Mouse (Mus musculus) ES-Bruce4 (cell line): ENCODE data around the gene Agpat3. TPM values are rescaled to one million over a fixed set of nuclear protein-coding genes. Genes with fewer than 3 reads are reported as not detected.

Source experiments
- H3K27ac ChIP-seq: 2 replicates; pipeline ENCODE4 v1.5.1; 2012; ENCODE audit warnings: low read length, inconsistent platforms; ENCODE audit not compliant: insufficient read depth
- H3K27me3 ChIP-seq: 2 replicates; pipeline ENCODE4 v1.6.1; 2012; ENCODE audit warnings: mild to moderate bottlenecking, low read length, inconsistent platforms; ENCODE audit not compliant: control insufficient read depth, poor library complexity, insufficient read depth, severe bottlenecking
- H3K36me3 ChIP-seq: 2 replicates; pipeline ENCODE4 v1.6.1; 2012; ENCODE audit warnings: inconsistent platforms, mild to moderate bottlenecking, low read length, moderate library complexity; ENCODE audit not compliant: control insufficient read depth, poor library complexity, insufficient read depth, severe bottlenecking
- H3K4me1 ChIP-seq: one replicate; pipeline ENCODE4 v1.8.1; 2011; ENCODE audit warnings: low read length; ENCODE audit not compliant: control insufficient read depth, insufficient read depth
- H3K4me3 ChIP-seq: 2 replicates; pipeline ENCODE4 v1.5.1; 2011; ENCODE audit warnings: low read depth, mild to moderate bottlenecking, low read length
- H3K9ac ChIP-seq: 2 replicates; pipeline ENCODE4 v1.6.1; 2012; ENCODE audit warnings: low read depth, mild to moderate bottlenecking, inconsistent platforms; ENCODE audit not compliant: poor library complexity, severe bottlenecking
- H3K9me3 ChIP-seq: replicated peaks from 2 replicates; pipeline ENCODE4 v1.6.1; 2012; ENCODE audit warnings: mild to moderate bottlenecking, low read length, inconsistent platforms; ENCODE audit not compliant: control insufficient read depth, poor library complexity, insufficient read depth, severe bottlenecking
- CTCF ChIP-seq: IDR thresholded peaks from one replicate; pipeline ENCODE4 v1.8.1; 2011; ENCODE audit warnings: low read depth, low read length
- EP300 ChIP-seq: IDR thresholded peaks from 2 replicates; pipeline ENCODE4 v1.6.1; 2011; ENCODE audit warnings: low read depth, low read length; ENCODE audit not compliant: insufficient read depth
- POLR2A ChIP-seq: IDR thresholded peaks from one replicate; pipeline ENCODE4 v1.8.1; 2011; ENCODE audit warnings: low read length; ENCODE audit not compliant: insufficient read depth
- polyA plus RNA-seq: library from polyadenylated mRNA; stranded (reverse); fragments of >200 nt; gene quantifications from 2 replicates; pipeline ENCODE4 v1.2.4, GENCODE M21; 2011; ENCODE audit warnings: low read depth; ENCODE audit not compliant: missing spikeins, insufficient read depth, insufficient read length

Gene Agpat3
- polyA plus RNA-seq, 1 experiment: 56.0 TPM

DNA sequence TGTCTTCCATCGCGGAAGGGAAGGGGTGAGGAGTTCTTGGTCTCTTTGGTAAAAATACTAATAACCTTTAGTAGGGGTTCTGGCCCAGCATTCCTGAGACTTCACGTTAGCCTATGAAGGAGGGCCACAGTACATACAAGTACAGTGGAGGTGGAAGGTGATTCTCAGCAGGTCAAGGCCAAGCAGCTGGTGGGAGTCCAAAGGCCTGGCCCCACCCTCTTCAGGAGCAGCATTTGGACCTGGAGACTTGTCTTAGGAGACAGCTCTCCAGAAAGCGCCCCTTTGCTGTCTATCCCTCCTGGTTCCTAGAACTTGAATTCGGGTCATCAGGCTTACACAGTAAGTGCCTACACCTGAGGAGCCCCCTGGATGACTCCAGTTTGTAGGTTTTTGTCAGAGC is 119.1 kb downstream of the Agpat3 start:
- H3K4me3 ChIP-seq: no peak overlapping the region
- H3K4me1 ChIP-seq: no peaks in the 10 kb centered on the region
- no peak for TF ChIP-seq CTCF
- TF ChIP-seq POLR2A: no peak
- no peak for TF ChIP-seq EP300
- no peaks in the 10 kb centered on the region for H3K9me3 ChIP-seq
- no peaks in the 10 kb centered on the region for H3K36me3 ChIP-seq
- H3K9ac ChIP-seq: no peak overlapping the region
- no peak overlapping the region for H3K27ac ChIP-seq
- H3K27me3 ChIP-seq: no peaks in the 10 kb centered on the region

DNA sequence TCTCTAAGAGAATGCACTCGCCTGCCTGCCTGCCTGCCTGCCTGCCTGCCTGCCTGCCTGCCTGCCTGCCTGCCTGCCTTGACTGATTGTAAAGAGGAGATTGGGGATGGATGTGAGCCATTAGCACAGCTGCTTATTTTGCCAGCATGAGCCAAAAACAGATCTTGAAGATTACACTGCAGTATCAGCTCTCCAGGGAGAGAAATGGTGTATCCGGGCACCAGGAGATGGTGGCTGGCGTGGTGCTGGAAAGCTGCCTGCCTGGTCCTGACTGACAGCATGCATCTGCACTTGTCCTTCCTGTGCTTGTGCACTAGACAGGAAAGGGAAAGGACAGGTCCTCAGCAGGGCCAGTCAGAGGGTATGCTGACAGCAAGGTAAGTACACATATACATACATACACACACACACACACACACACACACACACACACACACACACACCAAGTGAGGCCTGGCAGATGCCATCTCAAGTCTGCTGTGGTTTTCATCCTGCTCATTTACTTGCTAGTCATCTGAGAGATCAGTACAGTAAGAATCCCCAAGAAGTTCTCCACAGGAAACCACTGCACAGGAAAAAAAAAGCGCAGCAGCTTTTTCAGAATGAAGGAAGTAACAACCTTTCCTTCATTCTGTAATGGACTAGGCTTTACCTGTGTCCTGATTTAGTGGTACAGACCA is 119.8 kb downstream of the Agpat3 start:
- Histone ChIP-seq H3K36me3 (no peaks in the 10 kb centered on the region), H3K27ac (no peak overlapping the region), H3K9me3 (no peaks in the 10 kb centered on the region), H3K27me3 (no peaks in the 10 kb centered on the region), H3K4me1 (no peaks in the 10 kb centered on the region), H3K4me3 (no peak overlapping the region), H3K9ac (no peak overlapping the region)
- TF ChIP-seq POLR2A: no peak
- TF ChIP-seq CTCF: no peak
- no peak for TF ChIP-seq EP300

DNA sequence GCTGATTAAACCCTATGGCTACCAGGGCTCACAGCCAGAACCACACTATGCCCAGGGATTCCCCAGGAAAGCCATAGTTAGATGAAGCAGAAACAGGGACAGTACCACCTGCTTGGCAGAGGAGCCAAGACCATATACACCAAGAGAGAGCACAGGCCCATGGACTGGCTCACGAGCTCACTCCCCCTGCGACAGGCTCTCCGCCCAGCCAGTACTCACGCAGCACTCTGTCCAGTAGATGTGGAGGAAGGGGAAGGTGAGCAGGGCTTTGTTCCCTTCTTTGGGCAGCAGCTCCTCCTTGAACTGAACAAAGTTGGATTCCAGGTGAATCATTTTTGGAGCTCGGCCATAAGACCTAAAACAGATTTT is 123.7 kb downstream of the Agpat3 start:
- no peaks in the 10 kb centered on the region for H3K4me1 ChIP-seq
- H3K27me3 ChIP-seq: no peaks in the 10 kb centered on the region
- no peaks in the 10 kb centered on the region; the same call in 1 of the 2 replicates for H3K36me3 ChIP-seq
- no peak for TF ChIP-seq CTCF
- no peak for TF ChIP-seq EP300
- no peak for TF ChIP-seq POLR2A
- no peak overlapping the region for H3K27ac ChIP-seq
- no peak overlapping the region for H3K9ac ChIP-seq
- H3K9me3 ChIP-seq: no peaks in the 10 kb centered on the region
- H3K4me3 ChIP-seq: no peak overlapping the region

DNA sequence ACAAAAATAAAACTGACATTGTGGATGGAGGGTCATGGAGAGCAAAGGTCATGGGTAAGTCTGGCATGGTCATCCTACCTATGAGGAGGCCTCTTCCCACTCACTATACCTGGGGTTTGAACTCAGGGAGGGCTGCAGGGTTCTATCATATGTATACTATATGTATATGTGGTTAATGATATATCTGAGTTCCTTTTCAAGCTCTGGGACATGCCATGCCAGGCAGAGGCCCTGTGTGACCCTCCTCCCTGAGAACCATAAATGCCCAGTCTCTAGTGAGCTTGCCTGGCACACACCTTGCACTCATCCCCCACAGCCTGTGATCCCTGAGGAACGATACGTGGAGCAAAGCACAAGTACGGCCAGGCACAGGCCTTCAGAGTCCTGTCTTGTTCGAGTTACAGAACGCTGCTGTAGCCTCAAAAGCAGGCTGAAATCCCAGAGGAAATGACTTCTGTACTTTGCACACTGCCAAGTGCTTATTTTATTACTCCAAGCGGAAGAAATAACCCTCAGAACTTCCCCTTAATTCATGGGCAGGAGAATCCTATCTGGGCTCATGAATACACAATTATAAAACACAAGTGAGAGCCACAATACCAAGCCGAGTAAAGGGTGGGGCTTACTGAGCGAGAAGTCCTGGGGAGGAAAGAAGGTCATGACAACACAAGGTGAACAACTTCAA is 124.3 kb downstream of the Agpat3 start:
- Histone ChIP-seq H3K27ac (no peak overlapping the region), H3K9me3 (no peaks in the 10 kb centered on the region), H3K27me3 (no peaks in the 10 kb centered on the region), H3K36me3 (no peaks in the 10 kb centered on the region; the same call in 1 of the 2 replicates), H3K4me3 (no peak overlapping the region), H3K9ac (no peak overlapping the region), H3K4me1 (no peaks in the 10 kb centered on the region)
- TF ChIP-seq CTCF (no peak), EP300 (no peak), POLR2A (no peak)

DNA sequence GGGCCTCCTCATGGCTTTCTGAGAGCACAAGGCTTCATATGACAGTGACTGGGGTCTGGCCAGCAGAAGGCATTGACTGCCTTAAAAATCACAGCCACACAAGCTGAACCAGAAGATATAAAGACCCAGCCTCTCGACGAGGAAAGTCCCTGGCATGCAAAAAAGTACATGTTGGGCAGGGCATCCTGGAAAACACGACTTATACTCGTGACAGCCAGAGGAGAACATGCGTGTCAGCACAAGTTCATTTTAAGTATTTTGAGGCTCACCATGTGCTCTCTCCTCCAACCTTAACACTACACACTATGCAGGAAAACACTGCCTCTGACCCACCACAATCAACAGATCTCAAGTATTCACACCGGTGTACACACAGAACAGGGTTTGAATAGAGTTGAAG is 128.2 kb downstream of the Agpat3 start:
- Histone ChIP-seq H3K9ac (no peak overlapping the region), H3K36me3 (peaks cover 6% of the 10 kb centered on the region; the same call in 1 of the 2 replicates), H3K27me3 (no peaks in the 10 kb centered on the region), H3K27ac (no peak overlapping the region), H3K4me3 (no peak overlapping the region), H3K4me1 (no peaks in the 10 kb centered on the region), H3K9me3 (no peaks in the 10 kb centered on the region)
- TF ChIP-seq EP300 (no peak), POLR2A (no peak), CTCF (no peak)

DNA sequence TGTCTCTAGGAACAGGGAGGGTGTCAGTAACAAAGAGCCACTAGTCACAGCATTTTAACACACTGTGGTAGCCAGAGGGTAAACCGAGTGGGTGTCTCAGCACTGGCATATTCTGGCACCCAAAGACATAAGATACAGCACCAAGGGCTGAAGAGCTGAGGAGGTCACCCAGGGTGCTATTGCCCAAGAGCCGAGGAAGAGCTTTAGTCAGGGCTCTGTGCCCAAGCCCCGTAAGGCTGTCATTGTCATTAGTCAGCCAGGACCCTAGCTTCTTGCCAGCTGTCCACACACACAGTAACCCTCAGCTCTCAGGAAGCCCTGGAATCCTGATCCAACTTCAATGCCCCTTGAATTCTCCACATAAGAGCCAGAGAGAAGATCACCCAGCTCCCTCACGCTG is 129.4 kb downstream of the Agpat3 start:
- Histone ChIP-seq H3K36me3 (peaks cover 6% of the 10 kb centered on the region; the same call in 1 of the 2 replicates), H3K27me3 (no peaks in the 10 kb centered on the region), H3K4me1 (no peaks in the 10 kb centered on the region), H3K27ac (no peak overlapping the region), H3K9me3 (no peaks in the 10 kb centered on the region), H3K9ac (no peak overlapping the region), H3K4me3 (no peak overlapping the region)
- TF ChIP-seq POLR2A (no peak), CTCF (no peak), EP300 (no peak)
